Mouse (Mus musculus) lung, adult 2 months (tissue): ENCODE measurements at regions not wholly inside any gene's neighbourhood (a gene's known extent, or its start where the extent isn't known, plus 50 kb on each side); places are given as distances from the start of the nearest gene placed in this dataset.

ENCODE experiments used
- CTCF ChIP-seq: fragments of 200-500 bp; IDR thresholded peaks from 2 replicates; pipeline ENCODE4 v1.5.1; 2011; ENCODE audit warnings: mild to moderate bottlenecking, low read length, control low read depth; ENCODE audit not compliant: insufficient read depth
- POLR2A ChIP-seq: fragments of 200-500 bp; IDR thresholded peaks from 2 replicates; pipeline ENCODE4 v1.6.1; 2011; ENCODE audit warnings: low read depth, mild to moderate bottlenecking, control low read depth, low read length, borderline replicate concordance; ENCODE audit errors: extremely low read depth

DNA sequence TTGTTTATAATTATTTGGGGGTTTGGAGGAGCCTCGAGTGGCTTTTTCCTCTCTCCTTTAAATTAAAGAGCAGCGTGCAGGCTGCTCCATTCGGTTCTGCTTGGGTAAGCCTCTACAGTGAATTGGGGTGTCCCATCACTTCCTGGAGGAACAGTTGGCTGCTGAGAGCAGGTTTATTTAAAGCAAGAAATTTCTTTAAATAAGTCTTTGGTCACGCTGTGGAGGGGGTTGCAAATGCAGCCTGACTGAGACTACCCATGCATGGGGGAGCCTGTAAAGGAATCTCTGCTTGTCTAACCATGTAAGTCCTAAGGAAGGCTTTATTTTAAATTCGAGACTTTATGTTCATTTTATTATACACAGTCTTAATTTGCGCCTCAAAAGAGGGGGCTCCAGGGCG is 303.7 kb upstream of the Arglu1 start:
- TF ChIP-seq CTCF = no peak
- TF ChIP-seq POLR2A = no peak
